Mouse (Mus musculus): ENCODE data around the gene Phc2. TPM values are rescaled to one million over a fixed set of nuclear protein-coding genes. Genes with fewer than 3 reads are reported as not detected.

The Phc2 gene
- total RNA-seq, 2 experiments from 2014 or later: 90.7 to 95.1 TPM

Other genes with a start within 250 kb of the Phc2 start
- 1 to 10 TPM; 7.5 to 9.5 TPM for gene Zscan20, start 44.6 kb upstream of the Phc2 start, total RNA-seq (2021)
- 1 to 10 TPM; 1.2 to 1.4 TPM for gene Tlr12, start 36.1 kb upstream of the Phc2 start, total RNA-seq (2021)
- gene A3galt2, start 100.7 kb downstream of the Phc2 start, total RNA-seq (2021): 1 to 10 TPM; 1.1 to 1.3 TPM
- 10 to 100 TPM; 62.4 to 66.2 TPM for gene Zfp362, start 151.3 kb downstream of the Phc2 start, total RNA-seq (2021)
- 10 to 100 TPM; 37.5 to 38.4 TPM for gene Trim62, start 228.9 kb downstream of the Phc2 start, total RNA-seq (2021)